Mouse (Mus musculus): ENCODE measurements around the gene Cmtm5. TPM values are rescaled to one million over a fixed set of nuclear protein-coding genes. Genes with fewer than 3 reads are reported as not detected.

Cmtm5 gene
- polyA plus RNA-seq, 1 experiment from 2014 or later, result 2.3 TPM

DNA sequence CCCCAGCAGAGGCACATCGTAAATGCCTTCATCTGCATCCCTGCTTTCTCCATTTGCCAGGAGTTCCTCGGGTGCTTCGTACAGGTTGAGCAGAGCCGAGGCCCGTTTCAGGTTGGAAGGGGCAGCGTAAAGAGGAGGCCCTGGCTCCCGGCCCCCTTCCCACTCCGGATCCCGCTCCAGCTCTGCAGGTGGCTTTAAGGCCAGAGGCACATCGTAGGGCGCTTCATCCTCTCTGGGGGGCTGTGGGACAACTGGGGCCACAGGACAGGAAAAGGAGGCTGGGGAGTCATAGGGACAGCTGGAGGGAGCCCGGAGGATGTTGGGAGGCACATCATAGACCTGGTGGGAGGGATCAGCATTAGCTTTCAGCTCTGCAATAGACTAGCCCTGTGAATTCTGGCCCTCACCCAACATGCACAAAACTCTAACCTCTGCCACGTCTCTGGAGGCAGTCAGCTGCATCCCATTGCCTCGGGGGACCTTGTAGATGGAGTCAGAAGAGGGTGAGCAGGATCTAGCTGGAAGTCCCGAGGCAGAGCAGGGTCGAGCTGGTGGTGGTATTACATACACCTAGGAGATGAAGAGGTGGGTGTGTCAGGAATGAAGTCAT lies 15.9 kb upstream of the Cmtm5 start:
- ATAC-seq, result no peak
- H3K27ac ChIP-seq, result no peak overlapping the region
- no peaks in the 10 kb centered on the region for H3K9me3 ChIP-seq
- H3K36me3 ChIP-seq, result peaks cover 13% of the 10 kb centered on the region; the same call in 1 of the 2 replicates
- H3K27me3 ChIP-seq (replicated peaks), result no peaks in the 10 kb centered on the region
- H3K4me2 ChIP-seq (replicated peaks), result no peak overlapping the region
- WGBS, result 86% methylated on average over 16 of the region's 16 CpGs
- H3K9ac ChIP-seq, result no peak overlapping the region
- peaks cover 10% of the 10 kb centered on the region for H3K4me1 ChIP-seq (replicated peaks)
- no peak overlapping the region for H3K4me3 ChIP-seq (replicated peaks)

DNA sequence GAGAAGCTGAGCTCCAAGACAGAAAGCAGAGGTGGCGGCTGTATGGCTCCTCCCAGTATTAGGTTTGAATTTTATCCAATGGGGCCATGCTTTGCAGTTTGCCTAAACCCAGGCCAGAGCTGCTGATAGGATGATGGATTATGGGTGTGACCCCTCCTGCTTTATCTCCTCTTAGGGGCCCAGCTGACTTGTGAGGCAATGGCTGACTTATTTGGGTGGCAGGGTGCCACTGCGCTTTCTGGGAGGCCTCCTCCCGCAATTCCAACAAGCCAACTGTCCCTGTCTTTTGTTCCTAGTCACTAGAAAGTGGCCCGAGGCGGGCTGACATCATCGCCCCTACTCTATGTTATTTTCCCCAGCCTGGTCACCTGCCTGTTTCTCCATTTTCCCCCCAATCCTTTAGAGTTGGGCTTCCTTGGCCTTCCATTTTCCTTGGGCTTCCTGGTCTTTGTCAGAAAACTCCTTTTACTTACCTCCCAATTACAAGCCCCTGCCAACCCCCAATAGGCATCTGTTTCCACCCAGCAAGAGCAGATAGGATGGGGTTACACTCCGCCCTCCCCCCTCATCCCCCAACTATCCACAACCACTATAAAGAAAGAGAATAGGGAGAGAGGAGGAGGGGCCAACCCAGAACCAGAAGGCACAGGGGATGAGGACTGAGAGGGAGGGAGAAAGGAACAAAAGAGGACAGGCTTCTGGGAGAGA lies 11.3 kb upstream of the Cmtm5 start:
- H3K9me3 ChIP-seq, result no peaks in the 10 kb centered on the region
- H3K4me2 ChIP-seq (replicated peaks), result peak overlapping the region; percentile 94
- WGBS, result 20% methylated on average over 7 of the region's 7 CpGs
- peak overlapping the region; percentile 86 for H3K9ac ChIP-seq
- H3K4me3 ChIP-seq (replicated peaks), result peak overlapping the region; percentile 58
- peak; percentile 50 for ATAC-seq
- H3K36me3 ChIP-seq, result peaks cover 5% of the 10 kb centered on the region; the same call in 1 of the 2 replicates
- peaks cover 15% of the 10 kb centered on the region; the same call in 1 of the 2 replicates for H3K27me3 ChIP-seq (replicated peaks)
- H3K4me1 ChIP-seq (replicated peaks), result peaks cover 21% of the 10 kb centered on the region
- peak overlapping the region; percentile 99 for H3K27ac ChIP-seq

DNA sequence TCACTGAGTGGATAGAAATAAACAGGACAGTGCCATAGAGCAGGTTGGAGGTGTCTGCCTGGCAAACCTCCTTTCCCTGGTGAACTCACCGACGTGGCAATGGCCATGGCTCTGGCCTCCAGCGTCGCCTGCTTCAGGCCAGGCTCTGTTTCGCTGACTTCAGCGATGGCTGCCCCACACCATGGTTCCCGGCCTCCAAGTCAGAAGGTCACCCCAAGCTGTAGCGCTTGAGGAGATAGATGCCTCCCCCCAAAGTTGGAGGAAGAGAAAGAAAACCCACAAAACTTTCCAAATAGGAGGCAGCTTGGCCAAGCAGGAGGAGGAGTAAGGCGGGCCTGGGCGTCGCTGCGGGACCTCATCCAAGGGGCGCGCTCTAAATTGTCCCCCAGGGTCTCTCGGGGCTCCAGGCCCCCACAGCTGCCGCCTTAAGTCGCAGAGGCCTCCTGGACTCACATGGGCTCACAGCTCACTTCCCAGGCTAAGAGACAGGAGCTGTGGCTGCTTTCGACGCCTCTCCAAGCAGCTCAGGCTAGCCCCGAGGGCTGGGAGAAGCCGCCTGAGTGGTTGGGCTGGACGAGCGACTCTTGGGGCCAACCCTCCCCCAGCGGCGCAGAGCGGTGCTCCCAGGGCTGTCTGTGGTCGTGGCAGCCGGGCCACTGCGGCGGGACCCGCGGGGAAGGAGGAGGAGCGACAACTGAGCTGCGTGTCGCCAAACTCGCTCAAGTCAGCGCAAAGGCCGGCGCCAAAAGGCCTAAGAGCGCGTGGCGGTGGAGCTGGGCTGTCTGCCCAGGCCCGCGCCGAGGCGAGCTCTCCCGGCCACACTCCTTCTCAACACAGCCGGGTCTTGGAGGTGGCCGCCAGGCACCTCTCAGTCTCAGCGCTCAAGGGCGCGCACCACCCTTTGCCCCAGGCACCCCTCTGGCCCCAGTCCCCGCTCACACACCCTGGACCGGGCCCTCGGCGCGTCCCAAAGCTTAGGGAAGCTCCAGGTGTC lies 10.4 kb upstream of the Cmtm5 start, which contains the start of gene Efs:
Efs (minus strand) TSS at position 778 of the 994 bp plus-strand sequence.
- 3% methylated on average over 57 of the region's 57 CpGs for WGBS
- Histone ChIP-seq H3K4me2 (replicated peaks) (peak within 1 kb of the TSS; percentile 94), H3K36me3 (peaks cover 5% of the 10 kb centered on the region; the same call in 1 of the 2 replicates), H3K27ac (peak within 1 kb of the TSS; percentile 99), H3K4me1 (replicated peaks) (peaks cover 21% of the 10 kb centered on the region), H3K9me3 (no peaks in the 10 kb centered on the region), H3K9ac (peak within 1 kb of the TSS; percentile 86), H3K27me3 (replicated peaks) (peaks cover 15% of the 10 kb centered on the region; the same call in 1 of the 2 replicates), H3K4me3 (replicated peaks) (peak within 1 kb of the TSS; percentile 58)
- ATAC-seq, result peak; percentile 68

DNA sequence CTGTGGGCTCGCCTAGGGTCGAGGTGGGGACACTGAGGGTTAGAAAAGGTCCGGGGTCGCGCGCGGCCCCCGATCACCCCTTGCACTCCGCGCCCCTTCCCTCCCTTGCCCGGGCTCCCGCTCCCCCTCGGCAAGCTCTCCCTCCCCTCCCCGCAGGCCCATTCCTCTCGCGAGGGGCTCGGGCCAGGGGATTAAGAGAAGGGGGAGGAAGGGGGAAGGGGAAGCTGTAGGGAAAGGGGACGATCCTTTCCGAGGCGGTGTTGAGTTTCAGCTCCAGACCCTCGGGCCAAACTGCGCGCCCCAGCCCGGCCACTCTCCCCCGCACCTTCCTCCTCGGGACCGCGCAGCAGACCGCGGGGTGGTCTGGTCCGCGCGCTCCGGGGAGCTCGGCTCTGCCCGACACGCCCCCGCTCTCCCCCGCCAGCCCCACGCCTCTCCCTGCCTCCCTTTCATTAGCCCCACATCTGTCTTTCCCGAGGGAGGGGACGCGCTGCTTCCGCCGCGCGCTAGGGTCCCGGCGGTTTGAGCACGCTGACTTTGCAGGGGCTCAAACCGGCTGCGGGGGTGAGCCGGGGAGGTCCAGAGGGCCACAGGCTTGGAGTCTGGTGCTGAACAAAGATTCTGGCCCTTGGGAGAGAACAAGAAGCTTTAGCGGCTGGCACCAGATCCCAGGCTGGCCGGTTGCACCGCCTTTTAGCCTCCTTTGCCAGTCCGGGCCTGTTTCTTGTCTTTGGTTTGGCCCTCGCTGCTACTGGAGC lies 9.5 kb upstream of the Cmtm5 start:
- H3K4me1 ChIP-seq (replicated peaks), result peaks cover 25% of the 10 kb centered on the region
- ATAC-seq, result peak; percentile 83

DNA sequence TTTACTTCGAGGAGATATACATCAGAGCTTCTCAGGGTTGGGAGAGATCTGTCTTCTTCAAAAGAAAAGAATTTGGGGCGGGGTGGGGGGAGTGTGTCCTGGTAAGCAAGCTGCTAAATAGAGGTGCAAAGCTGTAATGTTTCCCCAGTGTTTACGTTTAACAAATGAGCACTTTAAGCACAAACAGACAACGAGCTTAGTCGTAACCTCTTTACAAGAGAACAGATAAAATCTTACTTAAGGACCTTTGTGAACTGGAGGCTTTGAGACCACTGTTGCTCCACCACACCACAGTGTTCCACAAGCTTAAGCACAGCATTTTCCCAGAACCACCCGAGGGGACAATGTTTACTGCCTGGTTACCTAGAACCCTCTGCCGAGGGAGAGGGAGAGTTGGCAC lies 8.8 kb upstream of the Cmtm5 start:
- H3K36me3 ChIP-seq, result no peaks in the 10 kb centered on the region
- WGBS, result 21% methylated on average over 7 of the region's 7 CpGs
- H3K9me3 ChIP-seq, result no peaks in the 10 kb centered on the region
- peaks cover 15% of the 10 kb centered on the region; the same call in 1 of the 2 replicates for H3K27me3 ChIP-seq (replicated peaks)
- peak overlapping the region; percentile 94 for H3K4me2 ChIP-seq (replicated peaks)
- no peak for ATAC-seq
- H3K4me3 ChIP-seq (replicated peaks), result peak overlapping the region; percentile 58
- H3K4me1 ChIP-seq (replicated peaks), result peaks cover 30% of the 10 kb centered on the region
- peak overlapping the region; percentile 99 for H3K27ac ChIP-seq
- peak overlapping the region; percentile 86 for H3K9ac ChIP-seq

More for the DNA sequence above, 9.5 kb upstream of the Cmtm5 start:
- H3K27me3 ChIP-seq (replicated peaks), result peaks cover 15% of the 10 kb centered on the region; the same call in 1 of the 2 replicates
- peak overlapping the region; percentile 58 for H3K4me3 ChIP-seq (replicated peaks)
- H3K9ac ChIP-seq, result peak overlapping the region; percentile 86
- H3K36me3 ChIP-seq, result peaks cover 5% of the 10 kb centered on the region; the same call in 1 of the 2 replicates
- H3K4me2 ChIP-seq (replicated peaks), result peak overlapping the region; percentile 94
- 1% methylated on average over 56 of the region's 58 CpGs for whole genome bisulfite sequencing
- peak overlapping the region; percentile 99 for H3K27ac ChIP-seq
- H3K9me3 ChIP-seq, result no peaks in the 10 kb centered on the region

DNA sequence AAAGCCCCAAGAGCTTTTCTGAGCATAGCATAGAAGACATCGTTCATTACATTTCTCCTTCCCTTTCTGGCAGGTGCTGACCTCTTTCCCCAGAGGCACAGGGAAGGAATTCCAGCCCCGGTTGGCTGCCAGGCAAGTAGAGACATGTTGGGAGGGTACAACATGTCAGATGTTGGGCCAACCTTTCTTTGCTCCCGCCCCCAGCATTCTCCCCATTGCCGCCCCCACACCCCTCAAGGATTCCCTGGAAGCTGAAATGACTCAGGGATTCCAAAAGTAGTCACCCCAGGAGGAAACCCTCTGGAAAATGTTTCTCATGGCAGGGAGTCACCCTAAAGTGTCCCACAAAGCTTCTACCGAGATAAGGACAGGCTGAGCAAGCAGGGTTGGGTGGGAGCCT lies 6.3 kb upstream of the Cmtm5 start:
- Histone ChIP-seq H3K27me3 (replicated peaks) (peaks cover 15% of the 10 kb centered on the region; the same call in 1 of the 2 replicates), H3K9ac (no peak overlapping the region), H3K27ac (no peak overlapping the region), H3K9me3 (no peaks in the 10 kb centered on the region), H3K4me2 (replicated peaks) (no peak overlapping the region), H3K36me3 (no peaks in the 10 kb centered on the region), H3K4me1 (replicated peaks) (peaks cover 28% of the 10 kb centered on the region), H3K4me3 (replicated peaks) (no peak overlapping the region)
- no peak for ATAC-seq
- 65% methylated on average over 5 of the region's 5 CpGs for WGBS

DNA sequence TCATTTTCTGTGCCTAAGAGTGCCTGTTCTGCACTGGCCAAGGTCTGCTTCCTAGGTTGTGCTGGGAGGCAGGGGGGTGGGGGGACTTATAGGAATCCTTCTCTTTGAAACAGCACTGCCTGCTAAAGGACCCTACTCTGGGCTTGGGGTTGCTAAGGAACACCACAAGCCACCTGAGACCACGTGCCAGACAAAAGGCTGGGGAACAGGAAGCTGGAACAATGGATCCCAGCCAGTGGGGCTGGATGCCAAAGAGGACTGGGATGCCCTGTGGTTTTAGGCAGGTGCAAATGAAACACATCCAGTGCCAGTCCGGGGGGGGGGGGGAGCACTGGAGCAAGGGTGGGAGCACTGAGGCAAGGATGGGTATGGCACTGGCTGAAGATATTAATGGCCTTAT lies 5.6 kb upstream of the Cmtm5 start:
- Histone ChIP-seq H3K4me2 (replicated peaks) (no peak overlapping the region), H3K4me1 (replicated peaks) (peaks cover 26% of the 10 kb centered on the region), H3K36me3 (no peaks in the 10 kb centered on the region), H3K9me3 (no peaks in the 10 kb centered on the region), H3K9ac (no peak overlapping the region), H3K27ac (no peak overlapping the region), H3K27me3 (replicated peaks) (peaks cover 15% of the 10 kb centered on the region; the same call in 1 of the 2 replicates), H3K4me3 (replicated peaks) (no peak overlapping the region)
- 23% methylated on average over 2 of the region's 2 CpGs for WGBS
- no peak for ATAC-seq

DNA sequence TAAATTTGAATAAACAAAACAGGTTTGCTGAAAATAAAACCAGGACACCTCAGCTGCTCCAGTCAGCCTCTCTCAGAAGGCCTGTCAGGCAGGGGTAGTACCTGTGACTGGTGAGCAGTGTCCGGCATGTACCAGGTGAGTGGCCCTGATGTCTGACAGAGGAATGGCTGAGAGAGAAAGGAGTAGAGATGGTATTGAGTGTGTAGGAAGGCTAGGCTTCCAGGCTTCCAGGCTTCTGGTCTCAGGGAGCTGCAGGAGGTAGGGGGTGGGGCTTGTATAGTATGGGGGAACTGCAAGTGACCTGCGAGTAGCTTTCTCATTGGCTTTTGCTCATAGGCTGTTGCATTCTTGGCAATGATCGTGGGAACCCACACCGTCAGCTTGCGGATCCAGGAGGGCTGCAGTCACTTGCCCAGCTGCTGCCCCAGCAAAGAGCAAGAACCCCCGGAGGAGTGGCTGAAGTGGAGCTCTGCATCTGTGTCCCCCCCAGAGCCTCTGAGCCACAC lies 3.4 kb upstream of the Cmtm5 start, which contains the start of gene Il25:
Il25 (plus strand) TSS at position 51 of the 506 bp plus-strand sequence.
- Histone ChIP-seq H3K9ac (no peak within 1 kb of the TSS), H3K27ac (no peak within 1 kb of the TSS), H3K4me3 (replicated peaks) (no peak within 1 kb of the TSS), H3K9me3 (no peaks in the 10 kb centered on the region), H3K4me2 (replicated peaks) (no peak within 1 kb of the TSS), H3K4me1 (replicated peaks) (peaks cover 20% of the 10 kb centered on the region), H3K36me3 (no peaks in the 10 kb centered on the region), H3K27me3 (replicated peaks) (no peaks in the 10 kb centered on the region)
- peak; percentile 33; the same call in 1 of the 2 replicates for ATAC-seq
- 38% methylated on average over 6 of the region's 6 CpGs for WGBS

DNA sequence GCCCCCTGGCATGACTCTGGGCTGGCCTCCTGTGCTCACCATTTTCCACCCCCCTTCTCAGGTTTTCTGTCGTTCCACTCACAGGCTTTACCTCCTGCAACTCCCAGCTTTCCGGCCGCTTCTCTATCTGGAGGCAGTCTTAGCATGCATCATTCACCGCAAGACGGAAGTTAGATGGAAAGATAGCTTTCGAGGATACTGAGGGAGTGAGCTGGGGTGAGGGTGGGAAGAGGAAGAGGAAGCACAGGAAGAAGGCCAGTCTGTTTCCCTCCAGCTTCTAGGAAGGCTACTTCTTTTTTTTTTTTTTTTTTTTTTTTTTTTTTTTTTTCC lies 735 bp downstream of the Cmtm5 start:
- H3K27ac ChIP-seq, result no peak overlapping the region
- H3K4me3 ChIP-seq (replicated peaks), result no peak overlapping the region
- no peak overlapping the region for H3K4me2 ChIP-seq (replicated peaks)
- no peak for ATAC-seq
- H3K36me3 ChIP-seq, result no peaks in the 10 kb centered on the region
- peaks cover 12% of the 10 kb centered on the region; the same call in 1 of the 2 replicates for H3K4me1 ChIP-seq (replicated peaks)
- H3K27me3 ChIP-seq (replicated peaks), result no peaks in the 10 kb centered on the region
- H3K9ac ChIP-seq, result no peak overlapping the region
- WGBS, result 53% methylated on average over 6 of the region's 6 CpGs
- H3K9me3 ChIP-seq, result no peaks in the 10 kb centered on the region

DNA sequence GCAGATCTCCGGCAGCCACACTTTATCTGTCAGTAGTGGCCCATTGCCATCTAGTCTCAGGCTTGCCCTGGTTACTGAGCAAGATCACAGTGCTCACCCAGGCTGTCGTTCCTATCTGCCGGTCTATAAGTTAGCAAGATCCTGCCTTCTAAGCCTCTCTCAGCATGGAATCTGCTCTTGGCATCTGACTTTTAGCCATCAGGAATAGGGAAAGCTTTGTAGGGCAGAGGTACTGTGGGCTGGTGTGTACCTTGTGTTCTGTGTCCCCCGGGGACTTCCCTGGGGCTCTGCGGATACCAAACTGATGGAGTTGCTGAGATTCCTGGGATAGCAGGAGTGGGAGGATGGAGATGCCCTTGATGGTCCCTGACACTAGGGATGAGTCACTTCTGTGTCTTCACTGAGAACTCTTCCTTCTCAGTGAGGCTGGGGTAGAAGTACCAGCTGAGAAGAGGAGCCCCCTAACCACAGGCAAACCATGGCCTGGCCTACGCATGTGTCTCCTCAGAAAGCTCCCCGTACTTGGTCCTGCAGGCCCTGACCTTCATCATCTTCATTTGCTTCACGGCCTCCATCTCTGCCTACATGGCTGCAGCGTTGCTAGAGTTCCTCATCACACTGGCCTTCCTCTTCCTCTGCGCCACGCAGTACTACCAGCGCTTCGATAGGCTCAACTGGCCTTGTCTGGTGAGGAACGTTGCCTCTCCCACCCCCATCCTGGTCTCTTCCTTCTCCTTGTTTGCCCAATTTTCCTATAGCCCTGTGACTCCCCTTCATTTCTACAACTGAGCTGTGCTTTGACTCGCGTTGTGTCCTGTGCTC lies 1.5 kb downstream of the Cmtm5 start:
- Histone ChIP-seq H3K9ac (no peak overlapping the region), H3K27me3 (replicated peaks) (no peaks in the 10 kb centered on the region), H3K36me3 (no peaks in the 10 kb centered on the region), H3K4me2 (replicated peaks) (no peak overlapping the region), H3K9me3 (no peaks in the 10 kb centered on the region), H3K4me1 (replicated peaks) (peaks cover 8% of the 10 kb centered on the region; the same call in 1 of the 2 replicates), H3K27ac (no peak overlapping the region), H3K4me3 (replicated peaks) (no peak overlapping the region)
- ATAC-seq, result no peak
- 87% methylated on average over 16 of the region's 16 CpGs for WGBS
